Mouse (Mus musculus): ENCODE data around the gene Trim65. TPM values are rescaled to one million over a fixed set of nuclear protein-coding genes. Genes with fewer than 3 reads are reported as not detected.

Gene Trim65
- polyA plus RNA-seq, 1 experiment: 5.3 TPM

- H3K27ac ChIP-seq (ENCODE audit: insufficient read depth, low read length): no peak overlapping the region
- TF ChIP-seq CTCF (IDR thresholded peaks at IDR 0.05; ENCODE audit: extremely low read depth, insufficient read depth, low read length): no peak
- TF ChIP-seq POLR2A (IDR thresholded peaks at IDR 0.05; ENCODE audit: extremely low read depth, insufficient read depth, low read length): no peak
- H3K4me1 ChIP-seq (ENCODE audit: control insufficient read depth, insufficient read depth, low read length): peaks cover 6% of the 10 kb centered on the region
- H3K4me3 ChIP-seq (ENCODE audit: insufficient read depth, low read length): no peak overlapping the region
Measured at GRCm38 (mm10) chr11:116143468-116143867, 12.5 kb upstream of the Trim65 start.

- no peak overlapping the region for H3K4me3 ChIP-seq (ENCODE audit: insufficient read depth, low read length)
- no peak for TF ChIP-seq CTCF (IDR thresholded peaks at IDR 0.05; ENCODE audit: extremely low read depth, insufficient read depth, low read length)
- no peak for TF ChIP-seq POLR2A (IDR thresholded peaks at IDR 0.05; ENCODE audit: extremely low read depth, insufficient read depth, low read length)
- H3K27ac ChIP-seq (ENCODE audit: insufficient read depth, low read length): no peak overlapping the region
- peaks cover 2% of the 10 kb centered on the region; the same call in 1 of the 2 replicates for H3K4me1 ChIP-seq (ENCODE audit: control insufficient read depth, insufficient read depth, low read length)
Measured at GRCm38 (mm10) chr11:116142211-116142991, 11.5 kb upstream of the Trim65 start.

GRCm38 (mm10) chr11:116138468-116139138 lies 7.7 kb upstream of the Trim65 start, which contains the start of gene Mrpl38:
Gene Mrpl38, minus strand, starts transcription at chr11:116138868.
- Histone ChIP-seq H3K4me3 (ENCODE audit: insufficient read depth, low read length) (peak within 1 kb of the TSS; percentile 75), H3K27ac (ENCODE audit: insufficient read depth, low read length) (peak within 1 kb of the TSS; percentile 87), H3K4me1 (ENCODE audit: control insufficient read depth, insufficient read depth, low read length) (no peaks in the 10 kb centered on the region)
- TF ChIP-seq CTCF (IDR thresholded peaks at IDR 0.05; ENCODE audit: extremely low read depth, insufficient read depth, low read length) (peak; percentile 63), POLR2A (IDR thresholded peaks at IDR 0.05; ENCODE audit: extremely low read depth, insufficient read depth, low read length) (peak; percentile 33; the same call in 1 of the 2 replicates)

- no peak for TF ChIP-seq CTCF (IDR thresholded peaks at IDR 0.05; ENCODE audit: extremely low read depth, insufficient read depth, low read length)
- TF ChIP-seq POLR2A (IDR thresholded peaks at IDR 0.05; ENCODE audit: extremely low read depth, insufficient read depth, low read length): no peak
- Histone ChIP-seq H3K4me1 (ENCODE audit: control insufficient read depth, insufficient read depth, low read length) (no peaks in the 10 kb centered on the region), H3K27ac (ENCODE audit: insufficient read depth, low read length) (peak overlapping the region; percentile 87)
Measured at GRCm38 (mm10) chr11:116138096-116138467, 7.2 kb upstream of the Trim65 start.

GRCm38 (mm10) chr11:116134171-116134570 lies 3.2 kb upstream of the Trim65 start:
- no peak overlapping the region for H3K4me3 ChIP-seq (ENCODE audit: insufficient read depth, low read length)
- TF ChIP-seq POLR2A (IDR thresholded peaks at IDR 0.05; ENCODE audit: extremely low read depth, insufficient read depth, low read length): no peak
- no peak for TF ChIP-seq CTCF (IDR thresholded peaks at IDR 0.05; ENCODE audit: extremely low read depth, insufficient read depth, low read length)
- peaks cover 4% of the 10 kb centered on the region for H3K4me1 ChIP-seq (ENCODE audit: control insufficient read depth, insufficient read depth, low read length)
- no peak overlapping the region for H3K27ac ChIP-seq (ENCODE audit: insufficient read depth, low read length)

More at GRCm38 (mm10) chr11:116138096-116138467, 7.2 kb upstream of the Trim65 start:
- H3K4me3 ChIP-seq (ENCODE audit: insufficient read depth, low read length): peak overlapping the region; percentile 75

GRCm38 (mm10) chr11:116133497-116133896 lies 2.6 kb upstream of the Trim65 start:
- TF ChIP-seq POLR2A (IDR thresholded peaks at IDR 0.05; ENCODE audit: extremely low read depth, insufficient read depth, low read length): no peak
- no peak for TF ChIP-seq CTCF (IDR thresholded peaks at IDR 0.05; ENCODE audit: extremely low read depth, insufficient read depth, low read length)
- Histone ChIP-seq H3K4me3 (ENCODE audit: insufficient read depth, low read length) (no peak overlapping the region), H3K4me1 (ENCODE audit: control insufficient read depth, insufficient read depth, low read length) (peaks cover 4% of the 10 kb centered on the region), H3K27ac (ENCODE audit: insufficient read depth, low read length) (no peak overlapping the region)

GRCm38 (mm10) chr11:116132366-116133333 lies 1.7 kb upstream of the Trim65 start:
- Histone ChIP-seq H3K4me3 (ENCODE audit: insufficient read depth, low read length) (no peak overlapping the region), H3K27ac (ENCODE audit: insufficient read depth, low read length) (no peak overlapping the region), H3K4me1 (ENCODE audit: control insufficient read depth, insufficient read depth, low read length) (peaks cover 4% of the 10 kb centered on the region)
- peak; percentile 32; the same call in 1 of the 2 replicates for TF ChIP-seq CTCF (IDR thresholded peaks at IDR 0.05; ENCODE audit: extremely low read depth, insufficient read depth, low read length)
- no peak for TF ChIP-seq POLR2A (IDR thresholded peaks at IDR 0.05; ENCODE audit: extremely low read depth, insufficient read depth, low read length)

- Histone ChIP-seq H3K27ac (ENCODE audit: insufficient read depth, low read length) (peak overlapping the region; percentile 78), H3K4me1 (ENCODE audit: control insufficient read depth, insufficient read depth, low read length) (peaks cover 4% of the 10 kb centered on the region), H3K4me3 (ENCODE audit: insufficient read depth, low read length) (peak overlapping the region; percentile 56; the same call in 1 of the 2 replicates)
- TF ChIP-seq CTCF (IDR thresholded peaks at IDR 0.05; ENCODE audit: extremely low read depth, insufficient read depth, low read length): no peak
- no peak for TF ChIP-seq POLR2A (IDR thresholded peaks at IDR 0.05; ENCODE audit: extremely low read depth, insufficient read depth, low read length)
Measured at GRCm38 (mm10) chr11:116131349-116132170, 632 bp upstream of the Trim65 start.
